Mouse (Mus musculus): ENCODE results near the gene Trmt2b. TPM values are rescaled to one million over a fixed set of nuclear protein-coding genes. Genes with fewer than 3 reads are reported as not detected.
A peak's percentile ranks its signal among the peaks of the same experiment; 100 is the strongest.
"Not testable (repeated sequence)": the region's sequence is repeated elsewhere in the genome, so short reads cannot be mapped to it uniquely, and the experiment has no call there.

Gene Trmt2b
- total RNA-seq (2021): 10 to 100 TPM; 37.9 to 57.6 TPM
- 26.0 and 56.7 TPM in 2 replicates for polyA plus RNA-seq (2012; rRNA removed)
- long read RNA-seq, transcript Trmt2b-202 (13 exons, 3,119 nt): major isoform, 48 of 65 reads
- long read RNA-seq, partial matches to known transcripts: 4 of 65 reads
- long read RNA-seq, other reads (novel, unspliced or antisense): 12 of 65 reads

DNA sequence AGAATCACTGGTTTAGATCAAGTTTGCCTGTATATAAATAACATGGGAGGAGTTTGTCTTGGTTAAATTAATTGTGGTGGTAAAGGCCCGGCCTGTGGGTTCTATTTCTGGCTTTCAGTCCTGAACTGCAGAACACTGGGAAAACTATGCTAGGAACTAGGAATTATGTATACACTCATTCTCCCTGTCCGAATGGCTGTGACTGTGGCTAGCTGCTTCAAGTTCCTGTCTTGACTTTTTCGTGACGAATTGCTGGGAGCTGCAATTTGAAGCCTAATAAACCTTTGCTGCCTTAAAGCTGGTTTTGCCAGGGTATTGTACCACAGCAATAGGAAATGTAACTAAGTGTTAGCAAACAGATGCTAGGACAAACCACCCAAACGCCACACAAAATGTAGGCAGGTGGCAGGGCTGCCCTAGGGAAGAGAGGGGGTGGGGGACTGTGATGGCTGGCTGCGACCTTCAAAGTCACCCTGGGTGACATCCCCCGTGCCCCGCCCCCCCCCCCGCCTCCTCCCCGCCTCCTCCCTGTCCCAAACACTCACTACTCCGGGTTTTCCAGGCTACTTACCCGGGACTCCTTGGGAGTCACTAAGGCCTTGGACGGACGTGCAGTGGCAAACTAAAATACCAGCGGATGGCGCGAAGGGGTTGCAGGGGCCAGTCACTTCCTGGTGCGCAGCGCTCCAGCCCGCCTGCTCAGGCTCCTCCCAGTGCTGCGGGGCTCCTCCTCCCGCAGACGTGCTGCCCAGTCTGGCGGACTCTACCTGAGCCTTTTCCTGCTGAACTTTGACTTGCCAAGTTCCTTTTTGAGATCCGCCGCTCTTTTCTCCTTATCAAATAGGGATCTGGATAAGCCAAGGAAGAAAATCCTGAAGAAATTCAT, at the start of gene Trmt2b:
TSS of gene Trmt2b (minus strand) at position 710 of the 886 bp plus-strand sequence.
- Histone ChIP-seq H3K27me3 (ENCODE audit: control insufficient read depth, insufficient read depth, low read length) (no peaks in the 10 kb centered on the region), H3K27ac (peak within 1 kb of the TSS; percentile 71), H3K4me1 (ENCODE audit: control insufficient read depth, insufficient read depth, low read length) (no peaks in the 10 kb centered on the region; the same call in 1 of the 2 replicates), H3K36me3 (ENCODE audit: control insufficient read depth, insufficient read depth, low read length) (no peaks in the 10 kb centered on the region), H3K9ac (ENCODE audit: low read depth, low read length) (peak within 1 kb of the TSS; percentile 67), H3K79me2 (replicated peaks; ENCODE audit: control insufficient read depth, insufficient read depth, low read length) (no peaks in the 10 kb centered on the region), H3K4me3 (peak within 1 kb of the TSS; percentile 49)
- peak; percentile 80 to 83 for DNase-seq
- intact Hi-C loops (cut with DNase I): loop anchor here (2.0 kb wide), 1 partner anchor 30 kb away; no protein-coding TSS in a partner anchor
- 13% methylated on average over 24 of the region's 26 CpGs for WGBS
- TF ChIP-seq POLR2A (IDR thresholded peaks at IDR 0.05; ENCODE audit: insufficient read depth, low read depth, low read length) (peak; percentile 12; the same call in 1 of the 2 replicates), CTCF (IDR thresholded peaks at IDR 0.05) (no peak), EP300 (IDR thresholded peaks at IDR 0.05; ENCODE audit: insufficient read depth, low read depth, low read length) (no peak)

DNA sequence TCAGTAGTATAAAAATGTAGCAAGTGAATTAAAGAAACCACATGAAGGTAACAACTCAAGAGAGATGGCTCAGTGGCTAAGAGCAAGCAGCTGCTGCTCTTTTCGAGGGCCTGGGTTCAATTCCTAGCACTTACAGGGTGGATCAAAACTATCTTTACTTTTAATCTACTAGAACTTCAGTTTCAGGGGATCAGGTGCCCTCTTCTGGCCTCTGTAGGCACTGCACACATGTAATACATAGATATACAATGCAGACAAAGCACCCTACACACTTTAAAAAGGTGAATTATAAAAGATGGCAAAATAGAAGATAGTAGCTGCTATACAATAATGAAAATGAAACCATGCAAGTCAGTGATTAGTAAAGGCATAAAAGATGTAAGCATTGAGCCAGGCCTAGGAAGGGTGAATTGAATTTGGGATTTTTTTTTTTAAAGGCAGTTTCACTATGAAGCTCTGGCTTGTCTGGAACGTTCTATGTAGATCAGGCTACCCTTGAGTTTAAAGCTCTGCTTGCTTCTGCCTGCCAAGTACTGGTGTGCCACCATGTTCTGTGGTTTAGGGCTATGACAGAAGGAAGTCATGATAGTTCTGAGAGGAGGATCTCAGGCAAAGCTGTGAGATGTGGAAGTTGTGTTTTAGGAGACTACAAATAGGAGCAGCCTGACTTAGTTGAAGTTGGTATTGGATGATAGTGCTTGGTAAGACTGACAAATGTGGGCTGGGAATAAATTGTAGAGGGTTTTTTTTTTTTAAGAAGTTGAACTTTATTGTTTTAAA, 42.6 kb upstream of the Trmt2b start:
- DNase-seq: peak in 1 of 2 experiments; percentile 27
- WGBS: 81% methylated on average over 2 of the region's 2 CpGs
- TF ChIP-seq CTCF (IDR thresholded peaks at IDR 0.05): peak; percentile 73
- TF ChIP-seq POLR2A (IDR thresholded peaks at IDR 0.05; ENCODE audit: insufficient read depth, low read depth, low read length): no peak
- Histone ChIP-seq H3K4me1 (ENCODE audit: control insufficient read depth, insufficient read depth, low read length) (no peaks in the 10 kb centered on the region), H3K79me2 (replicated peaks; ENCODE audit: control insufficient read depth, insufficient read depth, low read length) (no peaks in the 10 kb centered on the region), H3K27me3 (ENCODE audit: control insufficient read depth, insufficient read depth, low read length) (no peaks in the 10 kb centered on the region), H3K36me3 (ENCODE audit: control insufficient read depth, insufficient read depth, low read length) (no peaks in the 10 kb centered on the region), H3K4me3 (no peak overlapping the region), H3K9ac (ENCODE audit: low read depth, low read length) (no peak overlapping the region), H3K27ac (no peak overlapping the region)
- intact Hi-C loops (cut with DNase I): loop anchor here (5.0 kb wide), 1 partner anchor 187 kb away; no protein-coding TSS in a partner anchor

DNA sequence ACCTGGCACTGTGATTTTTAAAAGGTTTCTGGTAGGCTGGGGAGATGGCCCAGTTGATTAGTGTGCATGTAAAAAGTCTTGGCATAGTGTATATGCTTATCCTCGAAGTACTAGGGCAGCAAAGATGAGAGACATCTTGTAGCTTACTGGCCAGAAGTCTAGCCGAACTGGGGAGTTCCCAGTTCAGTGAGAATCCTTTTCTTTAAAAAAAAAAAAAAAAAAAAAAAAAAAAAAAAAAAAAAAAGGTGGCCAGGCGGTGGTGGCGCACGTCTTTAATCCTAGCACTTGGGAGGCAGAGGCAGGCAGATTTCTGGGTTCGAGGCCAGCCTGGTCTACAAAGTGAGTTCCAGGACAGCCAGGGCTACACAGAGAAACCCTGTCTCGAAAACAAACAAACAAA, 34.4 kb upstream of the Trmt2b start:
- H3K27me3 ChIP-seq (ENCODE audit: control insufficient read depth, insufficient read depth, low read length); H3K4me3 ChIP-seq; intact Hi-C loops (cut with DNase I); DNase-seq; H3K27ac ChIP-seq; H3K9ac ChIP-seq (ENCODE audit: low read depth, low read length); H3K4me1 ChIP-seq (ENCODE audit: control insufficient read depth, insufficient read depth, low read length); H3K36me3 ChIP-seq (ENCODE audit: control insufficient read depth, insufficient read depth, low read length); H3K79me2 ChIP-seq (replicated peaks; ENCODE audit: control insufficient read depth, insufficient read depth, low read length): not testable (repeated sequence)
- 80% methylated on average over 7 of the region's 7 CpGs for WGBS

DNA sequence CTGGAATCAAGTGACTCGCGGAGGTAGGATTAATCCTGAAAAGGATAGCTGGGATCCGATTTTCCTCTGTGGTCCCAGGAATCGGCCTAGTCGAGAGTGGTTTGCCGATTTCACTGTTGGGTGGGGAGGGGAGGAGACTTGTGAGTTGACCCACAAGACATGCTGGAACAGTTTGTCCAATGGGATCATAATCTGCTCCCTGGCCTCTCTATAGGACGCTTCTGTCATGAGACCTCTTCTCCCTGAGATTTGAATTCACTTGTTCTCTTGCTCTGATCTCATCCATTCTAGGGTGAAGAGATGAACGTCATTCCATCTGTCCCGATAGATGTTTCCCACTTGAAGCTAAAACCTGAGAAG, 31.5 kb upstream of the Trmt2b start:
- Histone ChIP-seq H3K79me2 (replicated peaks; ENCODE audit: control insufficient read depth, insufficient read depth, low read length) (no peaks in the 10 kb centered on the region), H3K36me3 (ENCODE audit: control insufficient read depth, insufficient read depth, low read length) (no peaks in the 10 kb centered on the region), H3K4me3 (peak overlapping the region; percentile 40), H3K27ac (no peak overlapping the region), H3K9ac (ENCODE audit: low read depth, low read length) (peak overlapping the region; percentile 46; the same call in 1 of the 2 replicates), H3K4me1 (ENCODE audit: control insufficient read depth, insufficient read depth, low read length) (peaks cover 1% of the 10 kb centered on the region; the same call in 1 of the 2 replicates), H3K27me3 (ENCODE audit: control insufficient read depth, insufficient read depth, low read length) (no peaks in the 10 kb centered on the region)
- TF ChIP-seq CTCF (IDR thresholded peaks at IDR 0.05) (no peak), POLR2A (IDR thresholded peaks at IDR 0.05; ENCODE audit: insufficient read depth, low read depth, low read length) (no peak), EP300 (IDR thresholded peaks at IDR 0.05; ENCODE audit: insufficient read depth, low read depth, low read length) (no peak)
- DNase-seq: no peak
- 14% methylated on average over 9 of the region's 9 CpGs for WGBS
- intact Hi-C loops (cut with DNase I): loop anchor here (5.0 to 10.0 kb wide), 2 partner anchors 234 to 253 kb away; partner anchors contain the start of genes Cstf2 and Timm8a1

DNA sequence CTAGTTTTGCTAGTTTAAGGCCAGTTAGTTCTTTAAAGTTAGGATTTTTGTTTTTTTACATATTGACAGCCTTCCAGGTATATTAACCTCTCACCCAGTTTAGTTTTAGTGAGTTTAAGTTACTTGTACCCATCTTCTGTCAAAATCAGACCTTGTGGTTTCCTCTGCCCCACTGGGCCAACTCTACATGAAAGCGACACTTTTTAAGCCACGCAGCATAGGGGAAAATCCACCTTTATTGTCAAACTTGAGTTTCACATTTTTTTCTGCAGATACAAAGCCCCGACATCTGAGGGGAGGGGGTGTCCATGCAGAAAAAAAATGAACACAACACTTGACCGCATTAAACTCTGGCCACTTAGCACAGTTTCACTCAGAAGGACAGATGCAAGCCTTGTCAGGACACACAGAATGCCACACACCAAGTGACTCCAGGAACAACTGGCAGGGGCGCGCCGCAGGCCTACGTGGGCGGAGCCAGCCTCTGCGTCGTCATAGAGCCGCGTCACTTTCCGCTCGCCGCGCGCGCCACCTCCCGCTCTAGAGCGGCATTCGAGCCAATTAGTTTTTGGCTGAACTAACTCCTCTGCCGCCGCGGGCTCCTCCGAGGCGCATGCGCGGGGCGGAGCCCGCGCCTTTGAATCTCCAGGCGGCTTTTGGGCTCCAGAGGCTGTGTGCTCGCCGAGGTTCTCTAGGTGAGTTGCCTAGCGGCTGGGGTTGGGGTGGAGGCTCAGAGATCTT, 30.9 kb upstream of the Trmt2b start, which contains the start of gene Cenpi:
TSS of gene Cenpi (plus strand) at position 551 of the 741 bp plus-strand sequence.
- Histone ChIP-seq H3K36me3 (ENCODE audit: control insufficient read depth, insufficient read depth, low read length) (no peaks in the 10 kb centered on the region), H3K27me3 (ENCODE audit: control insufficient read depth, insufficient read depth, low read length) (no peaks in the 10 kb centered on the region), H3K79me2 (replicated peaks; ENCODE audit: control insufficient read depth, insufficient read depth, low read length) (no peaks in the 10 kb centered on the region), H3K27ac (peak within 1 kb of the TSS; percentile 67), H3K4me3 (peak within 1 kb of the TSS; percentile 40), H3K4me1 (ENCODE audit: control insufficient read depth, insufficient read depth, low read length) (peaks cover 1% of the 10 kb centered on the region; the same call in 1 of the 2 replicates), H3K9ac (ENCODE audit: low read depth, low read length) (peak within 1 kb of the TSS; percentile 69)
- no peak for TF ChIP-seq EP300 (IDR thresholded peaks at IDR 0.05; ENCODE audit: insufficient read depth, low read depth, low read length)
- TF ChIP-seq POLR2A (IDR thresholded peaks at IDR 0.05; ENCODE audit: insufficient read depth, low read depth, low read length): peak; percentile 88
- TF ChIP-seq CTCF (IDR thresholded peaks at IDR 0.05): peak; percentile 46
- WGBS: 24% methylated on average over 36 of the region's 36 CpGs
- intact Hi-C loops (cut with DNase I): loop anchor here (2.0 to 10.0 kb wide), 3 partner anchors 31 to 253 kb away; partner anchors contain the start of genes Cstf2, Timm8a1 and Trmt2b
- peak; percentile 88 to 91 for DNase-seq

Measured in heart, adult 2 months (tissue).